Mouse (Mus musculus): ENCODE measurements around the gene Wdr6. TPM values are rescaled to one million over a fixed set of nuclear protein-coding genes. Genes with fewer than 3 reads are reported as not detected.
A peak's percentile ranks its signal among the peaks of the same experiment; 100 is the strongest.

Wdr6 gene
- polyA plus RNA-seq, 1 experiment from 2014 or later = 326 TPM

- ATAC-seq = no peak
- Histone ChIP-seq H3K36me3 (ENCODE audit: control insufficient read depth, insufficient read depth, low read length) (peaks cover 6% of the 10 kb centered on the region), H3K4me1 (ENCODE audit: control insufficient read depth, insufficient read depth, low read depth, low read length) (peaks cover 8% of the 10 kb centered on the region), H3K4me3 (ENCODE audit: low read length) (no peak overlapping the region), H3K27ac (ENCODE audit: low read depth, low read length) (no peak overlapping the region), H3K4me2 (ENCODE audit: low read length) (no peak overlapping the region), H3K9ac (ENCODE audit: low read depth, low read length) (no peak overlapping the region), H3K9me3 (ENCODE audit: control insufficient read depth, low read length) (no peaks in the 10 kb centered on the region), H3K27me3 (replicated peaks; ENCODE audit: control insufficient read depth, insufficient read depth, low read length) (no peaks in the 10 kb centered on the region)
- WGBS = 78% methylated on average over 4 of the region's 4 CpGs
Observed at GRCm38 (mm10) chr9:108599021-108599566, 20.6 kb upstream of the Wdr6 start.

- 1% methylated on average over 44 of the region's 69 CpGs for WGBS
- Histone ChIP-seq H3K27me3 (replicated peaks; ENCODE audit: control insufficient read depth, insufficient read depth, low read length) (no peaks in the 10 kb centered on the region), H3K27ac (ENCODE audit: low read depth, low read length) (peak within 1 kb of the TSS; percentile 85)
Observed at GRCm38 (mm10) chr9:108596998-108597764, 18.6 kb upstream of the Wdr6 start, which contains the start of gene P4htm. TSS of gene P4htm (minus strand) at chr9:108597667.

GRCm38 (mm10) chr9:108594354-108594753, 15.8 kb upstream of the Wdr6 start:
- Histone ChIP-seq H3K27me3 (replicated peaks; ENCODE audit: control insufficient read depth, insufficient read depth, low read length) (no peaks in the 10 kb centered on the region), H3K4me1 (ENCODE audit: control insufficient read depth, insufficient read depth, low read depth, low read length) (peaks cover 8% of the 10 kb centered on the region), H3K4me3 (ENCODE audit: low read length) (no peak overlapping the region), H3K27ac (ENCODE audit: low read depth, low read length) (no peak overlapping the region), H3K36me3 (ENCODE audit: control insufficient read depth, insufficient read depth, low read length) (no peaks in the 10 kb centered on the region), H3K9me3 (ENCODE audit: control insufficient read depth, low read length) (no peaks in the 10 kb centered on the region), H3K4me2 (ENCODE audit: low read length) (no peak overlapping the region), H3K9ac (ENCODE audit: low read depth, low read length) (no peak overlapping the region)
- ATAC-seq = no peak
- 84% methylated on average over 3 of the region's 3 CpGs for WGBS

More at GRCm38 (mm10) chr9:108596998-108597764, 18.6 kb upstream of the Wdr6 start, which contains the start of gene P4htm:
- H3K4me1 ChIP-seq (ENCODE audit: control insufficient read depth, insufficient read depth, low read depth, low read length) = peaks cover 8% of the 10 kb centered on the region
- H3K4me3 ChIP-seq (ENCODE audit: low read length) = peak within 1 kb of the TSS; percentile 68
- ATAC-seq = peak; percentile 86
- H3K9me3 ChIP-seq (ENCODE audit: control insufficient read depth, low read length) = no peaks in the 10 kb centered on the region
- H3K36me3 ChIP-seq (ENCODE audit: control insufficient read depth, insufficient read depth, low read length) = no peaks in the 10 kb centered on the region
- peak within 1 kb of the TSS; percentile 82 for H3K9ac ChIP-seq (ENCODE audit: low read depth, low read length)
- H3K4me2 ChIP-seq (ENCODE audit: low read length) = peak within 1 kb of the TSS; percentile 84

GRCm38 (mm10) chr9:108591462-108591861, 12.9 kb upstream of the Wdr6 start:
- Histone ChIP-seq H3K27ac (ENCODE audit: low read depth, low read length) (no peak overlapping the region), H3K4me2 (ENCODE audit: low read length) (no peak overlapping the region), H3K36me3 (ENCODE audit: control insufficient read depth, insufficient read depth, low read length) (no peaks in the 10 kb centered on the region), H3K4me3 (ENCODE audit: low read length) (no peak overlapping the region), H3K4me1 (ENCODE audit: control insufficient read depth, insufficient read depth, low read depth, low read length) (peaks cover 28% of the 10 kb centered on the region), H3K9ac (ENCODE audit: low read depth, low read length) (no peak overlapping the region), H3K27me3 (replicated peaks; ENCODE audit: control insufficient read depth, insufficient read depth, low read length) (no peaks in the 10 kb centered on the region), H3K9me3 (ENCODE audit: control insufficient read depth, low read length) (no peaks in the 10 kb centered on the region)
- no peak for ATAC-seq
- 61% methylated on average over 4 of the region's 4 CpGs for WGBS

- H3K27ac ChIP-seq (ENCODE audit: low read depth, low read length) = peak overlapping the region; percentile 81
- ATAC-seq = no peak
- H3K9ac ChIP-seq (ENCODE audit: low read depth, low read length) = no peak overlapping the region; the same call in 1 of the 2 replicates
- no peaks in the 10 kb centered on the region for H3K36me3 ChIP-seq (ENCODE audit: control insufficient read depth, insufficient read depth, low read length)
- H3K4me1 ChIP-seq (ENCODE audit: control insufficient read depth, insufficient read depth, low read depth, low read length) = peaks cover 28% of the 10 kb centered on the region
- no peak overlapping the region for H3K4me2 ChIP-seq (ENCODE audit: low read length)
- no peaks in the 10 kb centered on the region for H3K9me3 ChIP-seq (ENCODE audit: control insufficient read depth, low read length)
- 59% methylated on average over 5 of the region's 5 CpGs for WGBS
- H3K4me3 ChIP-seq (ENCODE audit: low read length) = no peak overlapping the region
- H3K27me3 ChIP-seq (replicated peaks; ENCODE audit: control insufficient read depth, insufficient read depth, low read length) = no peaks in the 10 kb centered on the region
Observed at GRCm38 (mm10) chr9:108589229-108589628, 10.7 kb upstream of the Wdr6 start.

- peak; percentile 98 for ATAC-seq
- Histone ChIP-seq H3K4me3 (ENCODE audit: low read length) (peak overlapping the region; percentile 3; the same call in 1 of the 2 replicates), H3K27me3 (replicated peaks; ENCODE audit: control insufficient read depth, insufficient read depth, low read length) (no peaks in the 10 kb centered on the region), H3K27ac (ENCODE audit: low read depth, low read length) (peak overlapping the region; percentile 81), H3K9ac (ENCODE audit: low read depth, low read length) (peak overlapping the region; percentile 47), H3K4me1 (ENCODE audit: control insufficient read depth, insufficient read depth, low read depth, low read length) (peaks cover 28% of the 10 kb centered on the region), H3K4me2 (ENCODE audit: low read length) (peak overlapping the region; percentile 42), H3K9me3 (ENCODE audit: control insufficient read depth, low read length) (no peaks in the 10 kb centered on the region), H3K36me3 (ENCODE audit: control insufficient read depth, insufficient read depth, low read length) (peaks cover 3% of the 10 kb centered on the region)
- 1% methylated on average over 14 of the region's 14 CpGs for WGBS
Observed at GRCm38 (mm10) chr9:108587571-108588180, 9.1 kb upstream of the Wdr6 start.

GRCm38 (mm10) chr9:108579344-108579690, 778 bp upstream of the Wdr6 start:
- Histone ChIP-seq H3K4me2 (ENCODE audit: low read length) (peak overlapping the region; percentile 63), H3K9ac (ENCODE audit: low read depth, low read length) (peak overlapping the region; percentile 97), H3K4me3 (ENCODE audit: low read length) (no peak overlapping the region; the same call in 1 of the 2 replicates), H3K9me3 (ENCODE audit: control insufficient read depth, low read length) (no peaks in the 10 kb centered on the region), H3K27ac (ENCODE audit: low read depth, low read length) (peak overlapping the region; percentile 97), H3K4me1 (ENCODE audit: control insufficient read depth, insufficient read depth, low read depth, low read length) (peaks cover 44% of the 10 kb centered on the region), H3K36me3 (ENCODE audit: control insufficient read depth, insufficient read depth, low read length) (peaks cover 15% of the 10 kb centered on the region), H3K27me3 (replicated peaks; ENCODE audit: control insufficient read depth, insufficient read depth, low read length) (no peaks in the 10 kb centered on the region)
- no peak for ATAC-seq
- 68% methylated on average over 5 of the region's 5 CpGs for WGBS

- Histone ChIP-seq H3K4me3 (ENCODE audit: low read length) (peak overlapping the region; percentile 86), H3K9me3 (ENCODE audit: control insufficient read depth, low read length) (no peaks in the 10 kb centered on the region), H3K4me1 (ENCODE audit: control insufficient read depth, insufficient read depth, low read depth, low read length) (peaks cover 51% of the 10 kb centered on the region), H3K36me3 (ENCODE audit: control insufficient read depth, insufficient read depth, low read length) (peaks cover 21% of the 10 kb centered on the region), H3K9ac (ENCODE audit: low read depth, low read length) (peak overlapping the region; percentile 97), H3K27me3 (replicated peaks; ENCODE audit: control insufficient read depth, insufficient read depth, low read length) (no peaks in the 10 kb centered on the region), H3K4me2 (ENCODE audit: low read length) (peak overlapping the region; percentile 63), H3K27ac (ENCODE audit: low read depth, low read length) (peak overlapping the region; percentile 97)
- no peak for ATAC-seq
- 1% methylated on average over 24 of the region's 24 CpGs for WGBS
Observed at GRCm38 (mm10) chr9:108577934-108578544, 500 bp downstream of the Wdr6 start.

GRCm38 (mm10) chr9:108577025-108577424, 1.5 kb downstream of the Wdr6 start:
- 53% methylated on average over 6 of the region's 6 CpGs for WGBS
- Histone ChIP-seq H3K4me3 (ENCODE audit: low read length) (peak overlapping the region; percentile 86), H3K27me3 (replicated peaks; ENCODE audit: control insufficient read depth, insufficient read depth, low read length) (no peaks in the 10 kb centered on the region), H3K9ac (ENCODE audit: low read depth, low read length) (peak overlapping the region; percentile 97), H3K9me3 (ENCODE audit: control insufficient read depth, low read length) (no peaks in the 10 kb centered on the region), H3K4me1 (ENCODE audit: control insufficient read depth, insufficient read depth, low read depth, low read length) (peaks cover 51% of the 10 kb centered on the region), H3K4me2 (ENCODE audit: low read length) (peak overlapping the region; percentile 63), H3K36me3 (ENCODE audit: control insufficient read depth, insufficient read depth, low read length) (peaks cover 27% of the 10 kb centered on the region), H3K27ac (ENCODE audit: low read depth, low read length) (peak overlapping the region; percentile 23; the same call in 1 of the 2 replicates)
- ATAC-seq = no peak

All from hindbrain, embryonic 16.5 days (tissue).